Mouse (Mus musculus) cortical plate, adult 2 months (tissue): Measurements from ENCODE around the gene Gsap.

Experiments
- CTCF ChIP-seq: fragments of 200-500 bp; IDR thresholded peaks from 2 replicates; pipeline ENCODE4 v1.5.1; 2011; ENCODE audit warnings: mild to moderate bottlenecking, control low read depth, low read length; ENCODE audit not compliant: insufficient read depth; ENCODE audit errors: extremely low read depth
- POLR2A ChIP-seq: fragments of 200-500 bp; IDR thresholded peaks from 2 replicates; pipeline ENCODE4 v1.6.1; 2011; ENCODE audit warnings: mild to moderate bottlenecking, low read length, control low read depth; ENCODE audit not compliant: insufficient read depth; ENCODE audit errors: extremely low read depth

DNA sequence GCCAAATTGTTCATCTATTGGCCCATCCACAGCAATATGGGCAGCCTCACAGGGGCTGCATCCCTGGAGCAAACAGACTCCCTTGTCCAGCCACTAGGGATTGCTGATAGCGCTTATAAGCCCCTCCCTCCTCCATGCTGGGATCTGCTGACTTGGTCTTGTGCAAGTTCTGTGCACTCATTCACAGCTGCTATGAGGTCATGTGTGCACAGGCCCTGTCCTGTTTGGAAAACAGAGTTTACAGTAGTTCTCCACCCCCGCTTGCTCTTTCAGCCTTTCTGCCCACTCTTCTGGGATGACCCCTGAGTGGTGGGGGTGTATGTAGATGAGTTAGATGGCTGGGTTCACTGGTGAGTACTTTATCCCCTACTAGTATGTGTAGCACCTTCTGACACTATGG is 81.0 kb downstream of the Gsap start:
- no peak for TF ChIP-seq CTCF
- no peak for TF ChIP-seq POLR2A
